Mouse (Mus musculus): ENCODE measurements around the gene Lifr. TPM values are rescaled to one million over a fixed set of nuclear protein-coding genes. Genes with fewer than 3 reads are reported as not detected.

Gene Lifr
- polyA plus RNA-seq, 1 experiment from 2014 or later = 5.6 TPM

DNA sequence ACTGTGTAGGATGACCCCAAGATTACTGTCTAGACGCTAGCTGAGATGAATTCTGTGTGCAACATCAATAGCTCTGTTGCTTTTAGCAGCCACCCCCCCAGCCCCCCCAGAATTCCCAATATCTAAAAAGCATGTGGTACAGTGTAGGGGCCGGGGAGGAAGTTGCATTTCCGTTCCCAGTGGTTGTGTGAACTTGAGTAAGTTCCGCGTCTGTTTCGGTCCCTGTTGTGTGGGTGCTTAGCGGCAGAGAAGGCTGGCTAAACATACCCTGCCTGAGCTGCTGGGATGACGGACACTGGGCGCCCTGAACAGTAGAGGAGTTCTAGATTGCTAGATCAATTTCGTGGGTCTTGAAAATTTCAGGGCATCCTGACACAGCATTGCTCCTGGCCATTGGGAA is 46.5 kb downstream of the Lifr start:
- Histone ChIP-seq H3K9me3 (no peaks in the 10 kb centered on the region), H3K27ac (no peak overlapping the region), H3K27me3 (ENCODE audit: poor library complexity, severe bottlenecking) (peaks cover 10% of the 10 kb centered on the region), H3K4me3 (no peak overlapping the region), H3K4me1 (no peaks in the 10 kb centered on the region), H3K36me3 (replicated peaks) (no peaks in the 10 kb centered on the region)
- DNase-seq (ENCODE audit: extremely low spot score, low spot score) = no peak
- WGBS = 92% methylated on average over 10 of the region's 10 CpGs

- H3K27ac ChIP-seq = no peak overlapping the region
- WGBS = 92% methylated on average over 12 of the region's 12 CpGs
- H3K36me3 ChIP-seq (replicated peaks) = no peaks in the 10 kb centered on the region
- H3K4me1 ChIP-seq = no peaks in the 10 kb centered on the region
- no peaks in the 10 kb centered on the region for H3K9me3 ChIP-seq
- no peak for DNase-seq (ENCODE audit: extremely low spot score, low spot score)
- H3K27me3 ChIP-seq (ENCODE audit: poor library complexity, severe bottlenecking) = 0 out of 2 replicates have a peak, but pooled peaks cover 3% of the 10 kb centered on the region
- H3K4me3 ChIP-seq = no peak overlapping the region
Observed at GRCm38 (mm10) chr15:7137607-7138006, 47.2 kb downstream of the Lifr start.

DNA sequence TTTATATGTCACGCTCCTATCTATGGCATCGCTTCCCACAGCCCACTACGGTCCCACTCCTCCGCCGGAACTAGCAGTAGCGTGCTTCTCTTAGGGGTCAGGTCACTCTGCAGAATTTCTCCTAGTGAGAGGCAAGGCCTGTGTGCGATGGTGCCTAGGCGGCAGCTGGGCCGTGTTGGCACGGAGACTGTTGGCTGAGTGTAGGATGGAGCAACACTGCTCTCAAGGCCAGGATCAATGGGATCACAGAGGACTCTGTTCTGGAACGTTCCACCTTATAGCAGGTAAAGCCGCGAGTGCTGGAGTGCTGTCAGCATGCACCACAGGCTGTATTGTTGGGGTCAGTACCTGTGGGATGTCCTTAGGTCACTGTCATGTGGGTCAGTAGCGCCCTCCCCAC is 48.1 kb downstream of the Lifr start:
- Histone ChIP-seq H3K4me3 (no peak overlapping the region), H3K4me1 (no peaks in the 10 kb centered on the region), H3K27ac (no peak overlapping the region), H3K27me3 (ENCODE audit: poor library complexity, severe bottlenecking) (no peaks in the 10 kb centered on the region), H3K36me3 (replicated peaks) (no peaks in the 10 kb centered on the region), H3K9me3 (no peaks in the 10 kb centered on the region)
- DNase-seq (ENCODE audit: extremely low spot score, low spot score) = no peak
- WGBS = 95% methylated on average over 14 of the region's 14 CpGs

DNA sequence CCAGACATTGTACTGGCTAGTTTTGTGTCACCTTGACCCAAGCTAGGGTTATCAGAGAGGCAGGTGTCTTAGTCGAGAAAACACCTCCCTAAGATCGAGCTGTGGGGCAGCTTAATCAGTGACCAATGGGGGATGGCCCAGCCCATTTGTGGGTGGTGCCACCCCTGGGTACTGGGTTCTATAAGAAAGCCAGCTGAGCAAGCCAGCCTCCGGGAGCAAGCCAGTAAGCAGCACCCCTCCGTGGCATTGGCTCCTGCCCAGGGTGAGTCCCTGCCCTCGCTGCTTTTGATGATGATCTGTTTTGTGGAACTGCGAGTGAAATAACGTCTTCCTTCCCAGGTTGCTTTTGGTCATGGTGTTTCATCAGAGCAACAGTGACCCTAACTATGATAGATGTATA is 49.9 kb downstream of the Lifr start:
- H3K36me3 ChIP-seq (replicated peaks) = no peaks in the 10 kb centered on the region
- no peaks in the 10 kb centered on the region for H3K27me3 ChIP-seq (ENCODE audit: poor library complexity, severe bottlenecking)
- WGBS = 89% methylated on average over 7 of the region's 7 CpGs
- no peak overlapping the region for H3K27ac ChIP-seq
- 0 out of 2 replicates have a peak, but pooled peaks cover 5% of the 10 kb centered on the region for H3K4me1 ChIP-seq
- DNase-seq (ENCODE audit: extremely low spot score, low spot score) = no peak
- H3K4me3 ChIP-seq = no peak overlapping the region
- no peaks in the 10 kb centered on the region for H3K9me3 ChIP-seq

DNA sequence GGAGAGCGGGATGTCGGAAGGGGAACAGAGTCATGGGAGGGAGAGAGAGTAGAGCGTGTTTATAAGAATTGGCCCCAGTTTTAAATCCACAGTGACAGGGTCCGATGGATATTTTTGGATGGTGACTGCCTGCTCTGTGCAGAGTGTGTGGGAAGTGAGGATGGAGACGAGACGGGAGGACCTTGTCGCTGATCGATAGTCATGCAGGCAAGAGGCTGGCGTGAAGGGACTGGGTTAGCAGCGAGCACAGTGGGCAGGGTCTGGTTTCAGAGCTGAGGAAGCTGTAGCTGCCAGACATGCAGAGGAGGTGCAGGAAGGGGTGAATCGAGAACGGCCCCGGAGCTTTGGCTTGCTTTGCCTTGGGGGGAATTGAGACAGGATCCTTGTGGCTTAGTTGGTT is 50.8 kb downstream of the Lifr start:
- Histone ChIP-seq H3K9me3 (no peaks in the 10 kb centered on the region), H3K4me3 (no peak overlapping the region), H3K36me3 (replicated peaks) (no peaks in the 10 kb centered on the region), H3K27me3 (ENCODE audit: poor library complexity, severe bottlenecking) (no peaks in the 10 kb centered on the region), H3K27ac (no peak overlapping the region), H3K4me1 (0 out of 2 replicates have a peak, but pooled peaks cover 5% of the 10 kb centered on the region)
- DNase-seq (ENCODE audit: extremely low spot score, low spot score) = no peak
- WGBS = 89% methylated on average over 13 of the region's 13 CpGs

GRCm38 (mm10) chr15:7143689-7144170 is 53.3 kb downstream of the Lifr start:
- Histone ChIP-seq H3K27ac (no peak overlapping the region), H3K4me3 (no peak overlapping the region), H3K9me3 (no peaks in the 10 kb centered on the region), H3K27me3 (ENCODE audit: poor library complexity, severe bottlenecking) (no peaks in the 10 kb centered on the region), H3K36me3 (replicated peaks) (no peaks in the 10 kb centered on the region), H3K4me1 (0 out of 2 replicates have a peak, but pooled peaks cover 5% of the 10 kb centered on the region)
- DNase-seq (ENCODE audit: extremely low spot score, low spot score) = no peak
- WGBS = 71% methylated on average over 15 of the region's 15 CpGs

- H3K9me3 ChIP-seq = no peaks in the 10 kb centered on the region
- H3K4me1 ChIP-seq = 0 out of 2 replicates have a peak, but pooled peaks cover 5% of the 10 kb centered on the region
- no peak for DNase-seq (ENCODE audit: extremely low spot score, low spot score)
- no peak overlapping the region for H3K4me3 ChIP-seq
- no peaks in the 10 kb centered on the region for H3K36me3 ChIP-seq (replicated peaks)
- WGBS = 77% methylated on average over 3 of the region's 3 CpGs
- no peaks in the 10 kb centered on the region for H3K27me3 ChIP-seq (ENCODE audit: poor library complexity, severe bottlenecking)
- H3K27ac ChIP-seq = no peak overlapping the region
Observed at GRCm38 (mm10) chr15:7144542-7144941, 54.1 kb downstream of the Lifr start.

- Histone ChIP-seq H3K9me3 (no peaks in the 10 kb centered on the region), H3K36me3 (replicated peaks) (no peaks in the 10 kb centered on the region), H3K27me3 (ENCODE audit: poor library complexity, severe bottlenecking) (no peaks in the 10 kb centered on the region), H3K27ac (no peak overlapping the region), H3K4me1 (0 out of 2 replicates have a peak, but pooled peaks cover 5% of the 10 kb centered on the region), H3K4me3 (no peak overlapping the region)
- DNase-seq (ENCODE audit: extremely low spot score, low spot score) = no peak
- 87% methylated on average over 9 of the region's 9 CpGs for WGBS
Observed at GRCm38 (mm10) chr15:7144942-7145341, 54.5 kb downstream of the Lifr start.

- Histone ChIP-seq H3K27me3 (ENCODE audit: poor library complexity, severe bottlenecking) (no peaks in the 10 kb centered on the region), H3K4me3 (no peak overlapping the region), H3K4me1 (0 out of 2 replicates have a peak, but pooled peaks cover 5% of the 10 kb centered on the region), H3K27ac (no peak overlapping the region), H3K36me3 (replicated peaks) (no peaks in the 10 kb centered on the region), H3K9me3 (no peaks in the 10 kb centered on the region)
- WGBS = 87% methylated on average over 5 of the region's 5 CpGs
- DNase-seq (ENCODE audit: extremely low spot score, low spot score) = no peak
Observed at GRCm38 (mm10) chr15:7145555-7145954, 55.1 kb downstream of the Lifr start.

GRCm38 (mm10) chr15:7146529-7146928 is 56.1 kb downstream of the Lifr start:
- no peaks in the 10 kb centered on the region for H3K36me3 ChIP-seq (replicated peaks)
- no peaks in the 10 kb centered on the region for H3K27me3 ChIP-seq (ENCODE audit: poor library complexity, severe bottlenecking)
- peaks cover 5% of the 10 kb centered on the region; the same call in 1 of the 2 replicates for H3K4me1 ChIP-seq
- no peak overlapping the region for H3K4me3 ChIP-seq
- WGBS = 90% methylated on average over 8 of the region's 8 CpGs
- DNase-seq (ENCODE audit: extremely low spot score, low spot score) = no peak
- H3K27ac ChIP-seq = no peak overlapping the region
- no peaks in the 10 kb centered on the region for H3K9me3 ChIP-seq

DNA sequence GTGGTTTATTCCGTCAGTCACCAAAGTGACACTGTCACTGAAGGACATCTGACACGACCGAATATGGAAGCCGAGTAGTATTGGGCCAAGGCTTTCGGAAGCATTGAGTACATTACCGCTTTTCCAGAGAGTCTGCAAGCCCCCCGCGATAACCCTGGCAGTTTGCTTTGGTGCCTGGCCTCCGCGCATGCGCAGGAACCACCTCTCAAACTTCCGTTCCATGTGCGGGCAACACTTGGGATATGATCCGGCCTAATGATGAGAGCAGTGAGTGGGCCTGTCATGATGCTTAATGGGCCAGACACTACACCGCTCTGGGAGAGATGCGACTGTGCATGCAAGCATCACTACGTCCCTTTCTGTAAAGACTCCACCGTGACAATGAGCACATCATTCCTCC is 59.4 kb downstream of the Lifr start:
- 95% methylated on average over 18 of the region's 18 CpGs for WGBS
- Histone ChIP-seq H3K4me3 (no peak overlapping the region), H3K27ac (no peak overlapping the region), H3K36me3 (replicated peaks) (no peaks in the 10 kb centered on the region), H3K27me3 (ENCODE audit: poor library complexity, severe bottlenecking) (no peaks in the 10 kb centered on the region), H3K9me3 (no peaks in the 10 kb centered on the region), H3K4me1 (peaks cover 8% of the 10 kb centered on the region)
- DNase-seq (ENCODE audit: extremely low spot score, low spot score) = no peak

DNA sequence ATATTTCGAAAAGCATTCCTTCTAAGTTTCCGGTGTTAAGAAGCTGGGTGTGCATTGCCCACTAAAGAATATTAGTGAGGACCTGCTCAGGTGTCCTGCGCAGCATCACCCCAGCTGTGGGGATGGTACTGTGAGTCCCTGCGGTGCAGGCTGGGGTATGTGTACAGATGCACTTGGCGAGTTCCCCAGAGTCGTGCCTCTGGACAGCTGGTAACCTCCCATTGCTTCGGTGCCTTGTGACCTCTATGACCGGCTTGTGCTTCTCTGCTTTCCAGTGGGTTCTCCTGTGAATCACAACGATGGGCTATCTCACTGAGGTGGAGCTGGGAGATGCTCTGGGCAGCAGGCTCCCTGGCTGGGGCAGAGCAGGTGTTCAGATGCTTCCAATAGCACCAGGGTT is 60.2 kb downstream of the Lifr start:
- peaks cover 8% of the 10 kb centered on the region for H3K4me1 ChIP-seq
- H3K9me3 ChIP-seq = no peaks in the 10 kb centered on the region
- no peak for DNase-seq (ENCODE audit: extremely low spot score, low spot score)
- no peak overlapping the region for H3K27ac ChIP-seq
- no peak overlapping the region for H3K4me3 ChIP-seq
- WGBS = 94% methylated on average over 9 of the region's 9 CpGs
- no peaks in the 10 kb centered on the region for H3K27me3 ChIP-seq (ENCODE audit: poor library complexity, severe bottlenecking)
- H3K36me3 ChIP-seq (replicated peaks) = no peaks in the 10 kb centered on the region

DNA sequence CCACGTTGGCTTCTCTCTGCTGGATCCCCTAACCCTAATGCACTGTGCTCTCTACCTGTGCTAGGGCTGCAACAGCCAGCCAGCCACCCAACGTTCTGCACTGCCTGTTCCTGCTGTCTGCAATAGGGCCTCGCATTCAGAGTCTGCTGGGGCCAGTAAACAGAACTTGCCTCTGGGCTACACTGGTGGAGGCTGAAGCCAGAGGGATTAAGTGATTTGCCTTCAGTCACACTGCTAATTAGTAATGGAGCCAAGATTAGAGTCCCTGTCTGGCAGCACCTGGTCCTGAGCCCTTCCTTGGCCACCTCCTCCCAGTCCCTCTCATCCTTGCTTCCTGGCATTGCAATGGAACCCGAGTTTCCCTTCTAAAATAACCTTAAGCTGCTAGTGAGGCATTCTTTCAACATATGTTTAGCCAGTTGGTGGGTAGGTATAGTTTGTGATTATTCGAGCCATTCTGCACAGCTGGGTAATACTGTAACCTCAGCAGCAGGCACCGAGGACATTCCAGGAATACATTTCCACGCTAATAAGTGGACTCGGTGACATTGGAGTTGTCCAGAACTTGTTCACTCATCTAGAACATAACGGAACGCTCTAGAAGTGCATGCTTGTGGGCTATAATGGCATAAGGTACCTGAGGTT is 61.8 kb downstream of the Lifr start:
- H3K36me3 ChIP-seq (replicated peaks) = no peaks in the 10 kb centered on the region
- no peak overlapping the region for H3K27ac ChIP-seq
- no peak overlapping the region for H3K4me3 ChIP-seq
- 70% methylated on average over 10 of the region's 10 CpGs for WGBS
- no peaks in the 10 kb centered on the region for H3K9me3 ChIP-seq
- peaks cover 8% of the 10 kb centered on the region for H3K4me1 ChIP-seq
- H3K27me3 ChIP-seq (ENCODE audit: poor library complexity, severe bottlenecking) = no peaks in the 10 kb centered on the region
- no peak for DNase-seq (ENCODE audit: extremely low spot score, low spot score)
